Mouse (Mus musculus) liver, embryonic 16.5 days (tissue): Measurements from ENCODE around the gene Lmbr1l. TPM values are rescaled to one million over a fixed set of nuclear protein-coding genes. Genes with fewer than 3 reads are reported as not detected.

Experiments
- ATAC-seq: fragments of 200-750 bp; cut with Nextera tagmentation; 2 replicates; pipeline ENCODE4 v1.8.0; 2017; ENCODE audit warnings: low read depth, mild to moderate bottlenecking, moderate number of reproducible peaks, moderate library complexity
- H3K27ac ChIP-seq: fragments of 300-500 bp; sonication (generic); 2 replicates; pipeline ENCODE4 v1.5.1; 2014; ENCODE audit warnings: mild to moderate bottlenecking, low read length
- H3K27me3 ChIP-seq: fragments of 300-500 bp; sonication (generic); 2 replicates; pipeline ENCODE4 v1.6.1; 2014; ENCODE audit warnings: low read depth, low read length, mixed read lengths; ENCODE audit not compliant: control insufficient read depth, insufficient read depth
- H3K36me3 ChIP-seq: fragments of 300-500 bp; sonication (generic); 2 replicates; pipeline ENCODE4 v1.6.1; 2014; ENCODE audit warnings: mild to moderate bottlenecking; ENCODE audit not compliant: control insufficient read depth, insufficient read depth
- H3K4me1 ChIP-seq: fragments of 300-500 bp; sonication (generic); 2 replicates; pipeline ENCODE4 v1.6.1; 2014; ENCODE audit warnings: low read depth, low read length, mixed read lengths; ENCODE audit not compliant: control insufficient read depth
- H3K4me2 ChIP-seq: fragments of 300-500 bp; sonication (generic); 2 replicates; pipeline ENCODE4 v1.6.1; 2014; ENCODE audit warnings: low read depth, low read length, mixed read lengths
- H3K4me3 ChIP-seq: fragments of 300-500 bp; sonication (generic); 2 replicates; pipeline ENCODE4 v1.5.1; 2014; ENCODE audit warnings: low read depth, mild to moderate bottlenecking, low read length
- H3K9ac ChIP-seq: fragments of 300-500 bp; sonication (generic); 2 replicates; pipeline ENCODE4 v1.6.1; 2014; ENCODE audit warnings: low read depth, low read length
- H3K9me3 ChIP-seq: fragments of 300-500 bp; sonication (generic); replicated peaks from 2 replicates; pipeline ENCODE4 v1.6.1; 2016; ENCODE audit warnings: low read length; ENCODE audit not compliant: control insufficient read depth
- WGBS: fragments of 180-500 bp; shearing (Covaris S2); extraction: QIAGEN DNeasy Blood & Tissue Kit; methylation state at CpG from one replicate; pipeline ENCODE4 v1.1.7; 2014; ENCODE audit not compliant: insufficient replicate concordance; 5-methylcytosine and 5-hydroxymethylcytosine counted together
- polyA plus RNA-seq: library from polyadenylated mRNA; unstranded; fragments of >200 nt; fragmentation: Nextera tagmentation; extraction: Ambion mirVana; gene quantifications from 2 replicates; pipeline ENCODE4 v1.2.1, GENCODE M21; 2015

Gene Lmbr1l
- polyA plus RNA-seq, 1 experiment from 2014 or later, result 4.4 TPM

DNA sequence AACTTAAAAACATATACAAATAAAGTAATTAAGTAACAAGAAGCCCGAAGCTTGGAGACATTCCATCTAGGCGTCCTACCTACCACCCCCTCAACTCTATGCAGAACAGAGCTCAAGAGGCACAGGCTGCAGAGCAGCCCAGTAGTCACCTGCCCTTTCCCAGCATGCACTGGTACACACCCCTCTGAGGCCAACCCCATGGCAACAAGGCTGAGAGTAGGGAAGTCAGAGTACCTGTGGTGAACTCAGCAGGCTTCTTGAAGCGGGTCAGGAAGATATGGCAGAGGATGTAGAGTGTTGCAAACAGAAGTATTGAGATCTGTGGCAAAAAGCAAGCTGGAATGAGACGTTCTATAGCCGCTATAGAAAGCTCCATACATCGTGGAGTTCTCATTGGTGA, 3.1 kb downstream of the Lmbr1l start:
- Histone ChIP-seq H3K36me3 (no peaks in the 10 kb centered on the region), H3K9me3 (no peaks in the 10 kb centered on the region), H3K4me1 (peaks cover 13% of the 10 kb centered on the region), H3K4me2 (no peak overlapping the region), H3K27ac (no peak overlapping the region), H3K4me3 (no peak overlapping the region), H3K27me3 (no peaks in the 10 kb centered on the region), H3K9ac (no peak overlapping the region)
- ATAC-seq, result no peak
- 76% methylated on average over 6 of the region's 6 CpGs for WGBS

DNA sequence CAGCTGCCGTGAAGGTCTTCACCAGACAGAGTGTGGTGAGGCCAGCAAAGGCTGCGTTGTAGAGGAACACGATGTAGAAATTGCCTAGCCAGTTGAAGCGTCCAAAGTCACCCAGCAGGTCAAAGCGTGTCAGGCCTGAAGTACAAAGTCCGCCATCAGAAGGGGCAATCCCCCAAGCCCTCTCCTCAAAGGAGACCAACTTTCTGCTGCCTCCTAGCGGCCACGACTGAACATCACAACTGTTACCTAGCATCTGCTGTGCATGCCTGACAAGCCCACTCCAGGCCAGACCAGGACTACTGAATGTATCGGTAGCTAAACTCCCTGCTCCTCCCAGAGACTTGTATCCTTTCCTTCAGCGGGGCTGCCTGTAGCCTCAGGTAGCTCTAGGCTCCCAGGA, 13.3 kb downstream of the Lmbr1l start:
- Histone ChIP-seq H3K4me1 (no peaks in the 10 kb centered on the region), H3K27me3 (peaks cover 6% of the 10 kb centered on the region), H3K4me2 (no peak overlapping the region), H3K27ac (no peak overlapping the region), H3K9ac (no peak overlapping the region), H3K36me3 (peaks cover 4% of the 10 kb centered on the region; the same call in 1 of the 2 replicates), H3K4me3 (no peak overlapping the region), H3K9me3 (no peaks in the 10 kb centered on the region)
- whole genome bisulfite sequencing, result 35% methylated on average over 10 of the region's 10 CpGs
- ATAC-seq, result no peak

DNA sequence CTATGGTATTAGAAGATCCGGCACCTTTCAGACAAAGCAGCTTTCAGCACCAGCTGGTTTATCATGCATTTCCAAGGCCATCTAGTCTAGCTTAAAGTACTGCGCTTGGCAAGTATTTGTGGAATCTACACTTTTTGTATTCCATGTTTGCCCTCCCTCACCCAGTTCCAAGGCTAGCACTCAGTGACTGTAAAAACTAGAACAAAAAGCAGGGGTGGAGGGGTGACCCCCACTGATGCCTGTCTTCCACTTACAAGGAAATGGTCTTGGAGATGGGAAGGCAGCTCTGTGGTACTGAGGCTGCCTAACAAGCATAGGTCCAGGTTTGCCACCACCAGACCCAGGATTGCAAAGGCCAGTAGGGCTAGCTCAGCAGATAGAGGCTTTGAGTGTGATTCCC, 15.4 kb downstream of the Lmbr1l start:
- H3K27ac ChIP-seq, result no peak overlapping the region

DNA sequence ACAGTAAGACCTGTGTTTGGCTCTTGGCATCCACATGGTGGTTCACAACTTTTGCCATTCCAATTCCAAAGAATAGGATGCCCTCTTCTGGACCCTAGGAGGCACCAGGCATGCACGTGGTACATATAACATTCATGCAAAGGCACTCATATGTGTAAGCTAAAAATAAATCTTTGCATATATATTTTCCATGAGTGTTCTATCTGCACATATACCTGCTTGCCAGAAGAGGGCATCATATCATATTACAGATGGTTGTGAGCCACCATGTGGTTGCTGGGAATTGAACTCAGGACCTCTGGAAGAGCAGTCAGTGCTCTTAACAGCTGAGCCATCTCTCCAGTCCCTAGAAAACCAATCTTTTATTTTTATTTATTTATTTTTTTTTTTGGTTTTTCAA, 16.5 kb downstream of the Lmbr1l start:
- H3K27ac ChIP-seq, result no peak overlapping the region
- H3K27me3 ChIP-seq, result peaks cover 38% of the 10 kb centered on the region
- H3K4me2 ChIP-seq, result no peak overlapping the region
- H3K9me3 ChIP-seq, result no peaks in the 10 kb centered on the region
- no peak for ATAC-seq
- no peak overlapping the region for H3K9ac ChIP-seq
- no peaks in the 10 kb centered on the region for H3K36me3 ChIP-seq
- H3K4me1 ChIP-seq, result no peaks in the 10 kb centered on the region; the same call in 1 of the 2 replicates
- WGBS, result 39% methylated on average over 1 of the region's 1 CpGs
- no peak overlapping the region for H3K4me3 ChIP-seq

More for the DNA sequence above, 15.4 kb downstream of the Lmbr1l start:
- Histone ChIP-seq H3K4me3 (no peak overlapping the region), H3K9ac (no peak overlapping the region), H3K27me3 (peaks cover 27% of the 10 kb centered on the region), H3K4me1 (no peaks in the 10 kb centered on the region; the same call in 1 of the 2 replicates), H3K4me2 (no peak overlapping the region), H3K36me3 (no peaks in the 10 kb centered on the region), H3K9me3 (no peaks in the 10 kb centered on the region)
- no peak for ATAC-seq
- 84% methylated on average over 2 of the region's 2 CpGs for WGBS

DNA sequence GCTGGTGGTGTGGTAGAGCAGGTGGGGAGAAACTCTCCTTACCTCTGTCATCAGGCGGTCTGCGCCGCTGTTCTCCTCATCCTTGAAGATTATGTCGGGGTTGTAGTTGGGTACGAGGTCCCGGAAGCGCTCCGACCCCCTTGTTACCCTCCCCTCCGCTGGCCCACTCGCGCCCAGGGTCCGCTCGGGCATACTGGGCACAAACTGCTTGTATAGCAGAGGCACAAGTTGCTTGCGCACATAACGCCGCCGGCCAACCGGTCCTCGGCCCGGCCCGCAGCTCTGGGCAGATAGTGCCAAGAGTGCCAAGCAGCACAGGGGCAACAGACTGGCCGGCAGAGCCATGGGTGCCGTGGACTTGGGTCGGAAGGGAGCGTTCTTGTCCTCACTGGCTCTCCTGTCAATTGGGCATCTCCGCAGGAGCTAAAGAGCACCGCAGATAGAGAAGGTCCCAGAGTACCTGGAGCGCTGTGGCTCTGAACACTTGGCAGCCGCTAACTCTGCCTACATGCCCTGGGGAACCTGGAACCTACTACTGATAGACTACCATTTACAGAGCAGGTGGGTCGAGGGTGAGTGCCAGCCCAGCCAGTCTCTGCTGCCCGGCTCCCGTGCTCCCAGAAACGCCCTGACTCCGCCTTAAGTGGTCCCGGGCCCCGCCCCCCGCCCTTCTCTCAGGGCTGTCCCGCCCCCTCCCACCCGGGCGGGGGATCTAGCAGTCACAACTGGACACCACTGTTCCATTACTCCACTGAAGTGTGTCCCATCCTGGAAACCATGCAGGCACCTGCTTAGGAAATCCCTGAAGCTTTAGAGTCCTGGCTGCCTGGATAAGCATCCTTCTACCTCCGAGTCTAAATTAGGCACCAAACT, 19.9 kb downstream of the Lmbr1l start, which contains the start of gene Dhh:
Gene Dhh, minus strand, starts transcription at position 613 of the 873 bp plus-strand sequence.
- Histone ChIP-seq H3K9me3 (no peaks in the 10 kb centered on the region), H3K27ac (no peak within 1 kb of the TSS), H3K4me2 (0 out of 2 replicates have a peak within 1 kb of the TSS, but pooled peaks have one; percentile 9), H3K9ac (no peak within 1 kb of the TSS), H3K4me3 (no peak within 1 kb of the TSS), H3K36me3 (no peaks in the 10 kb centered on the region), H3K4me1 (peaks cover 27% of the 10 kb centered on the region), H3K27me3 (peaks cover 71% of the 10 kb centered on the region)
- ATAC-seq, result no peak
- 2% methylated on average over 41 of the region's 41 CpGs for WGBS

DNA sequence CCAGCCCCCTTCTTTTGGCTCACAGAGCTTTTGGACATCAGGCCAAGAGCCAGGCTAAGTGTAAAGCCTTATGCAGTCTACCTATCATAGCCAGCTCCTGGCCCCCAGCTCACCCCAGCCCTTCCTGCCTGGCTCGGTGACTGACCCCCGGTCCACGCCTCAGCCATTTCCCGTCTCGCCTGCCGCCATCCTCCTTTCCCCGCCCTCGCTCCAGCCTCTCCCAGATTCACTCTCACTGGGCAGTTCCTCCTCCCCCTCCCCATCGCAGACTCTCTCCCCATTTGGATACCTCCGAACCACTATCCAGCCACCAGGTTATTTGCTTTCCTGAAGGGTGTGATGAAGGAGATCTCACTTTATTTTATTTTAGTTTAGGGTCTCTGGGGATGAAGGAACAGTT, 20.5 kb downstream of the Lmbr1l start:
- WGBS, result 5% methylated on average over 10 of the region's 10 CpGs
- Histone ChIP-seq H3K4me3 (no peak overlapping the region), H3K4me1 (peaks cover 27% of the 10 kb centered on the region), H3K27me3 (peaks cover 78% of the 10 kb centered on the region), H3K4me2 (no peak overlapping the region), H3K9ac (no peak overlapping the region), H3K27ac (no peak overlapping the region), H3K9me3 (no peaks in the 10 kb centered on the region), H3K36me3 (no peaks in the 10 kb centered on the region)
- no peak for ATAC-seq

DNA sequence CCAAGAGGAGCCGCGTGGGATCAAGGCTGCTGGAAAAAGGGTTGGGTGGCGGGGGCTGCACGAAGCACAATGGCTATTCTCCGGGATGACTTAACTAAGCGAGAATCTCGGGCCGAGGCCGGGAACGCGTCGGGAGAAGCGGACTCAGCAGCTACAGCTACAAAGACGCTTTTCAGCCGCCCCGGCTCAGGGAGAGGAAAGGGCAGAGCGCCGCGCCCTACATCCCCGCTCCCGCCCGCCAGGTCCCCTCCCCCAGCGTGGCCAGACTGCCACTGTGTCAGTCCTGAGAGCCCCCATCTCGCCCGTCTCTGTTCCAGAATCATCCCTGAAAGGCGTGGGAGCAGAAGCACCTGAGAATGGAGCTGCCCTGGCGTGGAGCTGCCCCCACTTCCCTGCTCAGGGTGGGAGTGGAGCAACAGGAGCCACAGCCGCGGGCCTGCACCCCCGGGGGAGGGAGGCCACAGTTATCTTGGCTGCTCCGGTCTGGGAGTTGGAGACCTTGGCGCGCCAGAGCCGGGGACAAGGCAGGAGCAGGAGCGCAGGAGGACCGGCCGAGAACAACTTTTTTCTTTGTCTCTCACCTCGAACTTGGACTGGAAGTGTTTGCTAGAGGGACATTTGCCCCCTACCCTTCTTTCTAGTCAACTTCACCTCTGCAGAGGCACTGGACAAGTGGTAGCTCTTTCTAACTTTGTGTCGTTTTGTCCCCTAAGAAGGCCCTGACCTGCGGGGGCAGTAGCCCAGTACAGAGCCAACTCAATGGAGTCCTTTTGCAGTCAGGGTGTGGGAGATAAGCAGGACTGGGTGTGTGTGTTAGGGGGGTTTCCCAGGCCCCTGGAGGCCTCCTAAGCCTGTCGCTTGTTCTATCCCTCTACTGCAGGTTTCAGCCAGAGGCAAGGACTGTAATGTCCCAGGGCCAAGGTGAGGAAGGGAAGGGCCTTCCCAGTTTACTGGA, 22.1 kb downstream of the Lmbr1l start:
- WGBS, result 3% methylated on average over 39 of the region's 41 CpGs
- Histone ChIP-seq H3K36me3 (no peaks in the 10 kb centered on the region), H3K27me3 (peaks cover 79% of the 10 kb centered on the region), H3K9me3 (no peaks in the 10 kb centered on the region), H3K4me1 (peaks cover 34% of the 10 kb centered on the region), H3K4me3 (peak overlapping the region; percentile 19; the same call in 1 of the 2 replicates), H3K9ac (no peak overlapping the region), H3K4me2 (peak overlapping the region; percentile 40), H3K27ac (no peak overlapping the region)
- ATAC-seq, result no peak

DNA sequence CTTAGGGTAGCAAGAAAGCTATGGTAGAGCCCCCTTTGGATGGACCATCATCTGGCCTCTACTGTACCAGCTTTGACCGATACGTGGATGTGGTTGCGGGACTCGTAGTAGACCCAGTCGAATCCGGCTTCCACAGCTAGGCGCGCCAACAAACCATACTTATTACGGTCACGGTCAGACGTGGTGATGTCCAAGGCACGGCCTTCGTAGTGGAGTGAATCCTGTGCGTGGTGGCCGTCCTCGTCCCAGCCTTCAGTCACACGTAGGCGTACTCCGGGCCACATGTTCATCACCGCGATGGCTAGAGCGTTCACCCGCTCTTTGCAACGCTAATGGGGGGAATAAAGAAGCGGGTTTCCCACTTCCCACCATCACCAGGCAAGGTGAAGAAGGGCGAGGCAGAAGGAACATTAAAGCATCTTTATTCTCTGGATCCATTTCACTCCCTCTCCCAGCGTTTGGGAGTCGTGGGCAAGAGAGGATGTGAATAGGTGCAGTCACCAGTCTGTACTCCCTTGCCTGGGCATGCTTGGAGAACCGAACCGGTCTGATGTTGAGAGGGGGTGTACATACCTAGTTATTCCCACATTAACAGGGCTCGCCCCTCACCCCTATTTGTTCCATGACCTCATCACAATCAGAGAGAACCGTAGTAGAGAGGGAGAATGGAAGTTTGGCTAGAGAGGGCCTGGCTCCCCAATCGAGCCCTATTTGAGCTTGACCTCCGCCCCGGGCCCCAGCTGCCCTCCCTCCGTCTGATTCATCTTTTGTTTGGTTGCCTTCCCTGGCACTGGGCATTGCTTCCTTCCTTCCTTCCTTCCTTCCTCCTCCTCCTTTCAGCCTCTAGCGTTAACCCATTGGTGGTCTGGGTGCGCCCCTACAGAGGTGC, 23.0 kb downstream of the Lmbr1l start:
- H3K4me1 ChIP-seq, result peaks cover 34% of the 10 kb centered on the region
- no peak overlapping the region for H3K9ac ChIP-seq
- 2% methylated on average over 38 of the region's 38 CpGs for WGBS
- ATAC-seq, result no peak
- peak overlapping the region; percentile 59 for H3K4me3 ChIP-seq
- no peaks in the 10 kb centered on the region for H3K9me3 ChIP-seq
- H3K4me2 ChIP-seq, result peak overlapping the region; percentile 80
- no peaks in the 10 kb centered on the region for H3K36me3 ChIP-seq
- peaks cover 75% of the 10 kb centered on the region for H3K27me3 ChIP-seq
- no peak overlapping the region for H3K27ac ChIP-seq
